In genomic region chr5:28132231-28132630, GRCm38 (mm10) we compare ENCODE assay signal across 35 mouse cellular contexts. TPM values are rescaled to one million over a fixed set of nuclear protein-coding genes. Genes with fewer than 3 reads are reported as not detected.
"Had no signal": no experiment of that assay in that cellular context is flagged by ENCODE, and none has a peak within 500 bp of the region (broad histone marks: within the 10 kb centered on the region; RNA-seq: fewer than 3 reads in every experiment).

No protein-coding gene starts in this region.

- DNase-seq: gastrocnemius, adult 2 months; gastrocnemius, postnatal 10 days; gastrocnemius, postnatal 25 days; heart, adult 18-20 months; heart, postnatal 10 days; heart, postnatal 4 days; kidney, adult 2 months; kidney, adult 9 months; kidney, postnatal 14 days; kidney, postnatal 36 days; layer of hippocampus, adult 9-11 months; layer of hippocampus, postnatal 36 days had no signal

- H3K4me3 ChIP-seq: gastrocnemius, adult 2 months; heart, embryonic 10.5 days; heart, embryonic 12.5 days; hindbrain, embryonic 10.5 days; hindbrain, embryonic 12.5 days; intestine, embryonic 15.5 days; kidney, embryonic 15.5 days; limb, embryonic 13.5 days; limb, embryonic 15.5 days; liver, embryonic 12.5 days had no signal

- H3K9me3 ChIP-seq: heart, embryonic 10.5 days; heart, embryonic 12.5 days; hindbrain, embryonic 10.5 days; hindbrain, embryonic 12.5 days; intestine, embryonic 15.5 days; kidney, embryonic 15.5 days; limb, embryonic 13.5 days; limb, embryonic 15.5 days; liver, embryonic 12.5 days had no signal

- H3K4me1 ChIP-seq: heart, embryonic 10.5 days; heart, embryonic 12.5 days; hindbrain, embryonic 12.5 days; intestine, embryonic 15.5 days; kidney, embryonic 15.5 days; limb, embryonic 13.5 days; limb, embryonic 15.5 days; liver, embryonic 12.5 days had no signal

- H3K36me3 ChIP-seq: heart, embryonic 10.5 days; heart, embryonic 12.5 days; hindbrain, embryonic 10.5 days; hindbrain, embryonic 12.5 days; intestine, embryonic 15.5 days; kidney, embryonic 15.5 days; limb, embryonic 13.5 days; limb, embryonic 15.5 days; liver, embryonic 12.5 days had no signal

- H3K27ac ChIP-seq: gastrocnemius, adult 2 months; heart, embryonic 10.5 days; hindbrain, embryonic 10.5 days; hindbrain, embryonic 12.5 days; hindbrain, embryonic 14.5 days; intestine, embryonic 15.5 days; kidney, embryonic 15.5 days; kidney, postnatal 0 days; limb, embryonic 13.5 days; limb, embryonic 15.5 days; liver, embryonic 12.5 days; liver, embryonic 14.5 days had no signal

RNA-seq across cellular contexts. Expression of gene En2, which starts 33.3 kb away (rescaled TPM):
- total RNA-seq: granulocyte monocyte progenitor cell, adult 5-6 weeks; heart, postnatal 25 days; heart, postnatal 4 days; left cerebral cortex, postnatal 10 days; left cerebral cortex, postnatal 4 days had no signal
- polyA plus RNA-seq: heart, embryonic 10.5 days; heart, embryonic 12.5 days; heart, embryonic 14.5 days; heart, embryonic 16.5 days; inflammation-experienced regulatory T-cells, adult 6 months; intestine, embryonic 15.5 days; intestine, postnatal 0 days; kidney, postnatal 0 days; large intestine, adult 2 months; limb, embryonic 11.5 days; limb, embryonic 13.5 days; limb, embryonic 15.5 days; liver, embryonic 12.5 days; liver, embryonic 14.5 days; liver, embryonic 16.5 days had no signal
